19 mouse cellular contexts compared by ENCODE assay signal in genomic region chr17:56708692-56709091, GRCm38 (mm10). TPM values are rescaled to one million over a fixed set of nuclear protein-coding genes. Genes with fewer than 3 reads are reported as not detected.
DNase-seq lines count a peak whose midpoint lies in the region; ATAC-seq and TF ChIP-seq lines count a peak whose summit lies in the region.
"Had no signal": no experiment of that assay in that cellular context is flagged by ENCODE, and none has a peak within 500 bp of the region (broad histone marks: within the 10 kb centered on the region; RNA-seq: fewer than 3 reads in every experiment).

No protein-coding gene starts in this region.

- H3K4me1 ChIP-seq in ES-Bruce4 (ENCODE audit: control insufficient read depth, insufficient read depth, low read length) = peaks cover 13% of the 10 kb centered on the region
- H3K4me1 ChIP-seq: embryonic facial prominence, embryonic 10.5 days; hindbrain, embryonic 12.5 days had no signal

- no peak for ATAC-seq in activated CD4-positive, CD25-positive, alpha-beta regulatory T cell, adult 4 months
- ATAC-seq: CD4-positive, CD25-positive, alpha-beta regulatory T cell, adult 4 months; forebrain, embryonic 14.5 days; inflammation-experienced regulatory T-cells, adult 6 months; intestine, postnatal 0 days had no signal

- peak; percentile 96 for TF ChIP-seq EP300 in ES-Bruce4 (IDR thresholded peaks at IDR 0.05; ENCODE audit: insufficient read depth, low read depth, low read length)

- no peak overlapping the region for H3K9ac ChIP-seq in ES-Bruce4 (ENCODE audit: low read depth, poor library complexity, severe bottlenecking)
- H3K9ac ChIP-seq: heart, embryonic 12.5 days; hindbrain, embryonic 12.5 days had no signal

- 0 out of 2 replicates have a peak overlapping the region, but pooled peaks have one; percentile 7 for H3K27ac ChIP-seq in layer of hippocampus, adult 2 months
- H3K27ac ChIP-seq in ES-Bruce4 (ENCODE audit: insufficient read depth, low read length) = peak overlapping the region; percentile 65
- H3K27ac ChIP-seq: embryonic facial prominence, embryonic 10.5 days; heart, adult 2 months; hindbrain, embryonic 12.5 days had no signal

- H3K4me3 ChIP-seq in layer of hippocampus, adult 2 months = no peak overlapping the region
- H3K4me3 ChIP-seq in ES-Bruce4 (ENCODE audit: low read depth, low read length) = no peak overlapping the region
- H3K4me3 ChIP-seq: embryonic facial prominence, embryonic 10.5 days; heart, adult 2 months; heart, embryonic 12.5 days; hindbrain, embryonic 12.5 days had no signal

- DNase-seq in heart, adult 11 months = peak; percentile 86
- no peak for DNase-seq in heart, adult 8-10 months (ENCODE audit: low spot score)
- no peak for DNase-seq in layer of hippocampus, adult 2 months (ENCODE audit: low spot score in 2 of 2)
- DNase-seq in layer of hippocampus, adult 8-10 months (ENCODE audit: low spot score in 2 of 2) = no peak
- peak; percentile 81 for DNase-seq in ZHBTc4 (ENCODE audit: low read depth, low spot score)
- DNase-seq: adrenal gland, adult 8-10 months; B cell, adult 2 months; cerebellum, adult 2 months; gastrocnemius, postnatal 10 days; heart, adult 2 months had no signal

- H3K9me3 ChIP-seq in ES-Bruce4 (replicated peaks; ENCODE audit: control insufficient read depth, insufficient read depth, low read length, poor library complexity, severe bottlenecking) = no peaks in the 10 kb centered on the region
- H3K9me3 ChIP-seq: embryonic facial prominence, embryonic 10.5 days; heart, embryonic 12.5 days; hindbrain, embryonic 12.5 days had no signal

- H3K36me3 ChIP-seq in ES-Bruce4 (ENCODE audit: control insufficient read depth, insufficient read depth, low read length, poor library complexity, severe bottlenecking) = peaks cover 48% of the 10 kb centered on the region

- no peak for TF ChIP-seq CTCF in layer of hippocampus, adult 2 months (conservative IDR thresholded peaks at IDR 0.05)
- no peak for TF ChIP-seq CTCF in ES-Bruce4 (IDR thresholded peaks at IDR 0.05; ENCODE audit: low read depth, low read length)

- H3K27me3 ChIP-seq in ES-Bruce4 (ENCODE audit: control insufficient read depth, insufficient read depth, low read length, poor library complexity, severe bottlenecking) = no peaks in the 10 kb centered on the region
- H3K27me3 ChIP-seq: heart, embryonic 12.5 days; hindbrain, embryonic 12.5 days had no signal

- TF ChIP-seq POLR2A in ES-Bruce4 (IDR thresholded peaks at IDR 0.05; ENCODE audit: insufficient read depth, low read length) = no peak

RNA-seq across cellular contexts. Expression of gene Ndufa11, which starts 8.9 kb away (rescaled TPM):
- total RNA-seq in heart, adult 8-10 months (2022) = 100 to 1,000 TPM; 804 to 980 (median 857) TPM
- 100 to 1,000 TPM; 196 to 229 TPM for total RNA-seq in layer of hippocampus, adult 2 months (2021)
- total RNA-seq in layer of hippocampus, adult 8-10 months (2022) = 100 to 1,000 TPM; 161 to 224 (median 198) TPM
- 152 and 177 TPM in 2 replicates for polyA plus RNA-seq in ES-Bruce4 (2011; ENCODE audit: insufficient read depth, insufficient read length, low read depth, missing spikeins)
- polyA plus RNA-seq in activated CD4-positive, CD25-positive, alpha-beta regulatory T cell, adult 4 months (2017; shearing (Covaris generic)) = 100 to 1,000 TPM; 272 to 279 TPM

RNA-seq across cellular contexts. Expression of gene Vmac, which starts 9.1 kb away (rescaled TPM):
- total RNA-seq in heart, adult 8-10 months (2022) = 1 to 10 TPM; 3.2 to 7.1 (median 6.0) TPM
- 10 to 100 TPM; 10.2 to 12.5 TPM for total RNA-seq in layer of hippocampus, adult 2 months (2021)
- 10 to 100 TPM; 10.3 to 15.4 (median 12.5) TPM for total RNA-seq in layer of hippocampus, adult 8-10 months (2022)
- polyA plus RNA-seq in ES-Bruce4 (2011; ENCODE audit: insufficient read depth, insufficient read length, low read depth, missing spikeins) = 23.2 and 24.2 TPM in 2 replicates
- polyA plus RNA-seq in activated CD4-positive, CD25-positive, alpha-beta regulatory T cell, adult 4 months (2017; shearing (Covaris generic)) = 1 to 10 TPM; 6.0 TPM

RNA-seq across cellular contexts. Expression of gene Ranbp3, which starts 35.6 kb away (rescaled TPM):
- 10 to 100 TPM; 33.8 to 39.3 (median 37.5) TPM for total RNA-seq in heart, adult 8-10 months (2022)
- 10 to 100 TPM; 87.5 to 89.6 TPM for total RNA-seq in layer of hippocampus, adult 2 months (2021)
- total RNA-seq in layer of hippocampus, adult 8-10 months (2022) = 10 to 100 TPM; 89.0 to 93.5 (median 93.0) TPM
- 72.6 and 75.6 TPM in 2 replicates for polyA plus RNA-seq in ES-Bruce4 (2011; ENCODE audit: insufficient read depth, insufficient read length, low read depth, missing spikeins)
- 10 to 100 TPM; 40.5 to 56.7 TPM for polyA plus RNA-seq in activated CD4-positive, CD25-positive, alpha-beta regulatory T cell, adult 4 months (2017; shearing (Covaris generic))

RNA-seq across cellular contexts. Expression of gene Nrtn, which starts 48.6 kb away (rescaled TPM):
- 10 to 100 TPM; 22.4 to 26.7 (median 24.6) TPM for total RNA-seq in heart, adult 8-10 months (2022)
- 1 to 10 TPM; 2.5 to 3.3 TPM for total RNA-seq in layer of hippocampus, adult 2 months (2021)
- 1 to 10 TPM; 2.3 to 3.3 (median 2.6) TPM for total RNA-seq in layer of hippocampus, adult 8-10 months (2022)
- 8.1 and 10.8 TPM in 2 replicates for polyA plus RNA-seq in ES-Bruce4 (2011; ENCODE audit: insufficient read depth, insufficient read length, low read depth, missing spikeins)
- not detected for polyA plus RNA-seq in activated CD4-positive, CD25-positive, alpha-beta regulatory T cell, adult 4 months (2017; shearing (Covaris generic))
- polyA plus RNA-seq: CD4-positive, CD25-positive, alpha-beta regulatory T cell, adult 4 months; inflammation-experienced regulatory T-cells, adult 6 months had no signal

RNA-seq across cellular contexts. Expression of gene Dus3l, which starts 55.9 kb away (rescaled TPM):
- 10 to 100 TPM; 15.6 to 18.5 (median 16.6) TPM for total RNA-seq in heart, adult 8-10 months (2022)
- total RNA-seq in layer of hippocampus, adult 2 months (2021) = 10 to 100 TPM; 73.9 to 74.4 TPM
- 10 to 100 TPM; 65.0 to 75.5 (median 71.4) TPM for total RNA-seq in layer of hippocampus, adult 8-10 months (2022)
- 18.4 and 18.9 TPM in 2 replicates for polyA plus RNA-seq in ES-Bruce4 (2011; ENCODE audit: insufficient read depth, insufficient read length, low read depth, missing spikeins)
- polyA plus RNA-seq in activated CD4-positive, CD25-positive, alpha-beta regulatory T cell, adult 4 months (2017; shearing (Covaris generic)) = 10 to 100 TPM; 24.3 to 32.7 TPM

Comparison
In these comparisons a context has a peak if more than half of its experiments do, and no peak if none do; other contexts are left out.
1. DNase-seq: peak in heart, adult 11 months (single experiment) and ZHBTc4 (single experiment); none in heart, adult 8-10 months (single experiment), layer of hippocampus, adult 2 months (0 of 2) and layer of hippocampus, adult 8-10 months (0 of 2).